Mouse (Mus musculus) liver, postnatal 0 days (tissue): Measurements from ENCODE around the gene Tub. TPM values are rescaled to one million over a fixed set of nuclear protein-coding genes. Genes with fewer than 3 reads are reported as not detected.

ENCODE experiments used
- ATAC-seq: fragments of 200-750 bp; cut with Nextera tagmentation; 2 replicates; pipeline ENCODE4 v1.8.0; 2017; ENCODE audit warnings: mild to moderate bottlenecking, moderate library complexity
- DNase-seq: peaks from one replicate; pipeline ENCODE4 v3.0.0-alpha.2; 2016
- H3K27ac ChIP-seq: fragments of 300-500 bp; sonication (generic); 2 replicates; pipeline ENCODE4 v1.5.1; 2014; ENCODE audit warnings: antibody characterized with exemption, moderate library complexity, mild to moderate bottlenecking, low read depth
- H3K27me3 ChIP-seq: fragments of 300-500 bp; sonication (generic); 2 replicates; pipeline ENCODE4 v1.6.1; 2014; ENCODE audit warnings: low read length, control low read depth, mixed read lengths; ENCODE audit not compliant: insufficient read depth
- H3K36me3 ChIP-seq: fragments of 300-500 bp; sonication (generic); replicated peaks from 2 replicates; pipeline ENCODE4 v1.6.1; 2014; ENCODE audit warnings: mild to moderate bottlenecking, control low read depth, low read length, moderate library complexity, mixed read lengths; ENCODE audit not compliant: insufficient read depth
- H3K4me1 ChIP-seq: fragments of 300-500 bp; sonication (generic); 2 replicates; pipeline ENCODE4 v1.6.1; 2014; ENCODE audit warnings: antibody characterized with exemption, mild to moderate bottlenecking, control low read depth; ENCODE audit not compliant: insufficient read depth
- H3K4me2 ChIP-seq: fragments of 300-500 bp; sonication (generic); 2 replicates; pipeline ENCODE4 v1.6.1; 2014; ENCODE audit warnings: low read depth, mild to moderate bottlenecking, low read length, moderate library complexity, mixed read lengths
- H3K4me3 ChIP-seq: fragments of 300-500 bp; sonication (generic); 2 replicates; pipeline ENCODE4 v1.5.1; 2014; ENCODE audit warnings: low read depth, low read length
- H3K9ac ChIP-seq: fragments of 300-500 bp; sonication (generic); replicated peaks from 2 replicates; pipeline ENCODE4 v1.6.1; 2014; ENCODE audit warnings: mild to moderate bottlenecking, moderate library complexity
- H3K9me3 ChIP-seq: fragments of 300-500 bp; sonication (generic); 2 replicates; pipeline ENCODE4 v1.6.1; 2016; ENCODE audit warnings: mild to moderate bottlenecking, control low read depth, low read length, mixed read lengths
- CTCF ChIP-seq: sonication (generic); IDR thresholded peaks from 2 replicates; pipeline ENCODE4 v1.5.1; 2016; ENCODE audit warnings: antibody characterized with exemption, low read depth
- EP300 ChIP-seq: IDR thresholded peaks from 2 replicates; pipeline ENCODE4 v1.6.1; 2016; ENCODE audit warnings: antibody characterized with exemption, low read depth, mild to moderate bottlenecking
- WGBS: fragments of 180-500 bp; shearing (Covaris S2); extraction: QIAGEN DNeasy Blood & Tissue Kit; methylation state at CpG from one replicate; pipeline ENCODE4 v1.1.7; 2014; ENCODE audit not compliant: insufficient replicate concordance; 5-methylcytosine and 5-hydroxymethylcytosine counted together
- polyA plus RNA-seq: library from polyadenylated mRNA; unstranded; fragments of >200 nt; fragmentation: Nextera tagmentation; extraction: Ambion mirVana; gene quantifications from 2 replicates; pipeline ENCODE4 v1.2.1, GENCODE M21; 2015

Tub gene
- polyA plus RNA-seq, 1 experiment from 2014 or later = not detected

DNA sequence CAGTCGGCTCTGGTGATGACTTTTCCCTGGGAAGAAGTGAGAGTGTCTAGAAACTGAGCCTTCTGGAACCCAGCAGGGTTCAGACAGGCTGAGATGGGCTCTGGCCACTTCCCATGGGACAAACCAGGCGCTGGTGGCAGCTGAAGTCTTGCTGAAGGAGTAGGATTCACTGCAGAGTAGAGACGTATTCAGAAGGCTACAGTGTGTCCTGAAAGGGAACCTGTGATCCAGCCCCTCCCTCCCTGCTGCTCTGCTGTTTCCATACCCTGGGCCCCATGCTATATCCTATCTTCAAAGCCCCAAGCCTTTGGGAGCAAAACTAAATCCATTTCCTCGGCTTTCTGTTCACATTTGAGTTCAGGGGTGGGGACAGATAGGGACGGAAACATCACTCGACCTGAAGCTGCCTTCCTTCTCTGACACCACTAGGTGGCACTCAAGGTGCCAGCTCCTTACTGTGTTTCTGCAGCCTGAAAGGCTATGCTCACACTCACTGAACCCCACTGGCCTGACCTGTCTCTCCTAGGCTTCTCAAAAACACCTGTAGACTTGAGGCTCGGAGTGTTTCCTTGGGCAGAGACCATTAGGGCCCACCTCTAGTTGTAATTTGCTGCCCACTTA, 16.7 kb downstream of the Tub start:
- DNase-seq = peak; percentile 33
- H3K4me3 ChIP-seq = no peak overlapping the region
- no peaks in the 10 kb centered on the region for H3K4me1 ChIP-seq
- TF ChIP-seq CTCF = peak; percentile 81
- TF ChIP-seq EP300 = no peak
- WGBS = 27% methylated on average over 7 of the region's 7 CpGs
- H3K27me3 ChIP-seq = no peaks in the 10 kb centered on the region
- H3K27ac ChIP-seq = no peak overlapping the region
- H3K9me3 ChIP-seq = no peaks in the 10 kb centered on the region
- H3K36me3 ChIP-seq = no peaks in the 10 kb centered on the region
- no peak overlapping the region for H3K9ac ChIP-seq
- peak; percentile 59 for ATAC-seq
- H3K4me2 ChIP-seq = no peak overlapping the region

DNA sequence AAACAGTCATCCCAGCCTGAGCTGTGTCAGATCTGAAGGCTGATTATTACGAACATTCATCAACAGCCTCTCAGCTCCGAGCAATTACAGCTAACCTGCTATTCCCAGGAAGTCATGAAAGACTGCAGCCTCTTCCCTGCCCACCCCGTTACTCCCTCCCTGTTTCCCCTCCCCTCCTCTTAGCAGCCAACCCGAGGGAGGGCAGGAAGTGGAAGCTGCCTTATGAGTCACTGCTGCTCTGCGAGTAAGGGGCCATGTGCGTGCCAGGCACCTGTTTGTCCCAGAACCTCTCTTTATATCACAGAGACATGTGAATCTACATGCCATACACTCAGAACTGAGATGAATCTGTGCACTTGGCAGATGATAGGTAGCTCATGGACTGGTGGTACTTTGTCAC, 18.1 kb downstream of the Tub start:
- DNase-seq = no peak

DNA sequence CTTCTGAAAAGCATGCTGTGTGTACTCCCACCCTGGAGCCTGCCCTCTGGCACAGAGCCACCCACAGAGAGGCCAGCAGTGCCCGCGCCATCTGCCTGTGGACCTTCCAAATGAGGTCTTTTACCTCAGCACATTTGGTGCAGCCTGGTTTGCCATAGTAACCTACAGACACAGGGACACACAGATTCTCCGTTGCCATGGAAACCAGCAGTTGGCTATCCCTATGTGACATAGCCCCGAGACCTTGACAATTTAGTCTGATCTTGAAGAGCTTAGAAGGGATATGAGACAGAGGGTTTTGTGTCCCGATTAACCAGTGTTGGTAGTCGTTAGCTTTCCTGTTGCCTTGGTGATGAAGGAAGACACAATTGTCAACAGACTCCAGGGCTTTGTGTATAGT, 22.1 kb downstream of the Tub start:
- ATAC-seq = no peak
- WGBS = 63% methylated on average over 6 of the region's 6 CpGs

More for the DNA sequence above, 18.1 kb downstream of the Tub start:
- no peak for ATAC-seq
- Histone ChIP-seq H3K9ac (no peak overlapping the region), H3K27me3 (no peaks in the 10 kb centered on the region), H3K27ac (no peak overlapping the region), H3K36me3 (no peaks in the 10 kb centered on the region), H3K4me2 (no peak overlapping the region), H3K9me3 (no peaks in the 10 kb centered on the region), H3K4me1 (no peaks in the 10 kb centered on the region), H3K4me3 (no peak overlapping the region)
- no peak for TF ChIP-seq EP300
- WGBS = 33% methylated on average over 6 of the region's 6 CpGs

DNA sequence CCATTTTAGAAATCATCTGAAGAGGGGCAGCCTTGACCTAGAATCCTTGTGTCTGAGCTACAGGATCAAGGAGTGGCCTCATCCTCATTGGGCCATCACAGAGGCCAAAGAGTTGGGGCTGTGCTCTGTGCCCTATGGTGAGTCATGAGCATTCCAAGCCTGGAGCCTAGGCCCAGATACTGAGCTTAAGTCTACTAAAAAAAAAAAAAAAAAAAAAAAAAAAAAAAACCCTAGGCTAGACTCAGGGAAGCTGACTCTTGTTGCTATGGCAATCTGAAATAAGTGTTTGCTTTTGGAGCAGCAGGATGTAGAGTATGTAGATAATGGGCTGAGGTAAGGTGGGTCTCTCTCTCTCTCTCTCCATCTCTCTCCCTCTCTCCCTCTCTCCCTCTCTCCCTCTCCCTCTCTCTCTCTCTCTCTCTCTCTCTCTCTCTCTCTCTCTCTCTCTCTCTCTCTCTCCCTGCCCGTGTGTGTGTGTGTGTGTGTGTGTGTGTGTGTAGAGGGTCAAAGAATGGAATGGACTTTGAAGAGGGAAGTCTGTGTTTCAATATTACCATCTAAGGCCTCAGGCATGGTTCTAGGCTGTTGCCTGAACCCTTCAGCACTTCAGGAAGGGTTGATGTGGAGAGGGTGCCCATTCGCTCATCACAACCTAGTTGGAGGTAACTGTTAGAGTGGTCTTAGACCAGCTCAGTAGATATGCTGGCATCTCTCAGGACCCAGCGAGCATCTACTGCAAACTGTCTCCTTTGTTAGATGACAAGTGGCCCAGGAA, 36.0 kb downstream of the Tub start:
- Histone ChIP-seq H3K4me2 (no peak overlapping the region), H3K9ac (no peak overlapping the region), H3K4me1 (no peaks in the 10 kb centered on the region), H3K27me3 (no peaks in the 10 kb centered on the region), H3K27ac (no peak overlapping the region), H3K9me3 (no peaks in the 10 kb centered on the region), H3K4me3 (no peak overlapping the region), H3K36me3 (no peaks in the 10 kb centered on the region)
- DNase-seq (no peak), ATAC-seq (no peak)
- WGBS = 65% methylated on average over 2 of the region's 3 CpGs
- no peak for TF ChIP-seq CTCF
- TF ChIP-seq EP300 = no peak

More for the DNA sequence above, 22.1 kb downstream of the Tub start:
- Histone ChIP-seq H3K36me3 (no peaks in the 10 kb centered on the region), H3K9me3 (no peaks in the 10 kb centered on the region), H3K4me2 (no peak overlapping the region), H3K4me1 (no peaks in the 10 kb centered on the region), H3K27ac (no peak overlapping the region), H3K27me3 (no peaks in the 10 kb centered on the region), H3K4me3 (no peak overlapping the region), H3K9ac (no peak overlapping the region)
- DNase-seq = no peak
- TF ChIP-seq EP300 (no peak), CTCF (no peak)

DNA sequence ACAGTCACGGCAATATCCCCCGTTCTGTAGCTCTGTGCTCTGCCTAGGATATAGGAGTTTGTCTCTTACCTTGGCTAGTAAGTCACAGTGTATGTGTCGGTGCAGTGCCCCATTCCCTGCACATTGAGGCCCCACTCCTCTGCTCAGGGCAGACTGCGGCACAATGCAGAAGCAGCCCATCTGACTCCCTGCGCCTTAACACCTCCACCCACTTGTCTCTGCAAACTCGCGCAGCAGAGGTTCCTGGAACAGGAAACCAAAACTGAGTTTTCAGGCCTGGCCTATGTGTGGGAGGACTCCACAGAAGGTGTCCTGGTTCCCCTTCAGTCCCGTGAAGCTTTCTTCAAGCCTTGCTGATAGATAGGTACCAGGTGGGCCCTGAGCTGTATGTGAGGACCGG, 41.1 kb downstream of the Tub start:
- DNase-seq (no peak), ATAC-seq (no peak)
- Histone ChIP-seq H3K9ac (no peak overlapping the region), H3K27ac (no peak overlapping the region), H3K9me3 (no peaks in the 10 kb centered on the region), H3K27me3 (no peaks in the 10 kb centered on the region), H3K36me3 (no peaks in the 10 kb centered on the region), H3K4me3 (no peak overlapping the region), H3K4me2 (no peak overlapping the region), H3K4me1 (no peaks in the 10 kb centered on the region)
- no peak for TF ChIP-seq EP300
- TF ChIP-seq CTCF = no peak
- WGBS = 64% methylated on average over 9 of the region's 9 CpGs

DNA sequence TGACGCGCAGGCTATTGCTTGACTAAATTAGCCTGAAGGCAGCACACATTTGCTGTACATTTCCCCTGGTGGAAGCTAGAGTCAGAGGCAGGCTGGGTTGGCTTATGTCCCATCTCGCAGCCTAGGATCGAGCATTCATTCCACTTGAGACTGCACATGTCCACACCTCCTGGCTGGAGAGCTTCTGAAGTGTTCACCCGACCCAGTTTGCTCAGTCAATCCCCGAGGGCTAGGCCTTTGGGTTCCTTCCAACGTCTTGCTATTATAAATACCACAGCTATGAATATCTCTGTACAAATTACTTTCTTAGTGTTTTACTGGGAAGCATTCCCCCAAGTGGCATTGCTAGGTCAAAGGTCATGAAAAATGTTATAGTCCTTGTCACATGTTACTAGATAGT, 43.1 kb downstream of the Tub start:
- WGBS = 73% methylated on average over 7 of the region's 7 CpGs
- ATAC-seq = no peak
- Histone ChIP-seq H3K4me1 (no peaks in the 10 kb centered on the region), H3K36me3 (no peaks in the 10 kb centered on the region), H3K27ac (no peak overlapping the region), H3K4me2 (no peak overlapping the region), H3K9me3 (no peaks in the 10 kb centered on the region), H3K4me3 (no peak overlapping the region), H3K27me3 (no peaks in the 10 kb centered on the region), H3K9ac (no peak overlapping the region)
- no peak for TF ChIP-seq EP300
- TF ChIP-seq CTCF = no peak
- no peak for DNase-seq

DNA sequence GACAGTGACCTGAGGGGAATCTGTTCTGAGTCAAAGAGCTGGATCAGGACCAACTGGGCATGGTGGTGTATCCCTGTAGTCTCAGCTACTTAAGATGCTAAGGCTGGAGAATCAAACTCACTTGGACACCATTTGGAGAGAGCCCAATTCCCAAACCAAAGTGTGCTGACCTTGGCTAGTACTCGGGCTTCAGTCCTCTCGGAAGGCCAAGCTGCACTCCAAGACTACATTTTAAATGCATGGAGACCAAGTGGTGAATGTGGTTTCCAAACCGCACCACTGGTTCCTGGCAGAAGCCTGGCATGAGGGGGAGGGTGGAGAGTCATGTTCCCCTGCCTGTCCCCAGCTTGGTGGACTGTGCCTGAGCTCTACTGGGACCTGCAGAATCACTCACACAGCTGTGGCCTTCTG, 43.7 kb downstream of the Tub start:
- no peak overlapping the region for H3K4me2 ChIP-seq
- no peaks in the 10 kb centered on the region for H3K4me1 ChIP-seq
- TF ChIP-seq EP300 = no peak
- TF ChIP-seq CTCF = no peak
- no peaks in the 10 kb centered on the region for H3K27me3 ChIP-seq
- ATAC-seq (no peak), DNase-seq (no peak)
- H3K9me3 ChIP-seq = no peaks in the 10 kb centered on the region
- no peak overlapping the region for H3K27ac ChIP-seq
- 78% methylated on average over 3 of the region's 3 CpGs for WGBS
- no peak overlapping the region for H3K9ac ChIP-seq
- no peaks in the 10 kb centered on the region for H3K36me3 ChIP-seq
- H3K4me3 ChIP-seq = no peak overlapping the region
